Mouse (Mus musculus) hindbrain, embryonic 11.5 days (tissue): ENCODE results near the gene Gas2l3. TPM values are rescaled to one million over a fixed set of nuclear protein-coding genes. Genes with fewer than 3 reads are reported as not detected.

ENCODE experiments used
- polyA plus RNA-seq: library from polyadenylated mRNA; unstranded; fragments of >200 nt; fragmentation: Nextera tagmentation; extraction: Ambion mirVana; gene quantifications from 2 replicates; pipeline ENCODE4 v1.2.1, GENCODE M21; 2014

Gas2l3 gene
- polyA plus RNA-seq, 1 experiment from 2014 or later, result 10.3 TPM

Other genes starting within 250 kb of the Gas2l3 start
- gene Ano4, start 99.2 kb downstream of the Gas2l3 start, polyA plus RNA-seq, result 2.5 and 4.1 TPM in 2 replicates
- not detected in 2 replicates for gene Nr1h4, start 89.6 kb upstream of the Gas2l3 start, polyA plus RNA-seq
- gene Slc17a8, start 177.3 kb upstream of the Gas2l3 start, polyA plus RNA-seq, result 0.70 and 2.0 TPM in 2 replicates
- gene Scyl2, start 242.3 kb upstream of the Gas2l3 start, polyA plus RNA-seq, result 23.5 and 27.7 TPM in 2 replicates